Mouse (Mus musculus) cerebral cortex, adult 2 months (tissue): ENCODE measurements around the gene Ybx1.

Experiments
- WGBS: fragments of 180-500 bp; shearing (Covaris S2); methylation state at CpG from one replicate; pipeline ENCODE4 v1.1.7; 2018; 5-methylcytosine and 5-hydroxymethylcytosine counted together

Ybx1 gene

DNA sequence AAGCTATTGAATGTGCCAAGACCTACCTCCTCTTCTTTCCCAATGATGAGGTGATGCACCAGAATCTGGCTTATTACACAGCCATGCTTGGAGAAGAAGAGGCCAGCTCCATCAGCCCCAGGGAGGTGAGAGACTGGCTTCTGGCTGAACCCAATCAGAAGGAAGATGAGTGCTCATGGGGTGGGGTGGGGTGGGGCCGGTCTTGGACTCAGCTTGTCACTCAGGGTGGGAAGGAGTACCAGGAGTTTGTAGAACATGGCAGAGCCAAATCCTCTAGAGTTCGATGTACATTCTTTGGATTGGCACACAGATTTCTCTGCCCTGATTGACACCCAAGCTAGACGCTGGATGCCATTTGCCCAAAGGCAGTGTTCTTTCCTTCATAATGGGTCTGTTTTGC is 55.7 kb downstream of the Ybx1 start:
- 55% methylated on average over 3 of the region's 3 CpGs for WGBS

DNA sequence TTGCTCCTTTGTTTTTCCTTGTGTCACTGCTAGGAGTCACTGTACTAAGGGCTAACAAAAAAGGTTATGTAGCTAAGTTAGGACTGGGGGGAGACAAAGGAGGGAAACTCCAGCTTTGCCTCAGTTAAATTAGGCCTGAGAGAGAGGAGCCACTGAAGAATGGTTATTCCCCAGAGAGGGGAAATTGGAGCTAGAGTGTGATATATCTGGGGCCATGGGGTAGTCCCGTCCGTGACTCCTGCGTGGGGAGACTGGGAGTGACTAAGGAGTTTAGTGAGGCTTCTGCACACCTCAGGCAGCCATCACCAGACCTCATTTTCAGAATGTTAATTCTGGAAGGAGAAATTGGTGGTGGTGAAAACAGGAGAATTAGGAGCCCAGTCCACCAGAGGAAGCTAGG is 60.1 kb downstream of the Ybx1 start:
- 88% methylated on average over 3 of the region's 3 CpGs for WGBS

DNA sequence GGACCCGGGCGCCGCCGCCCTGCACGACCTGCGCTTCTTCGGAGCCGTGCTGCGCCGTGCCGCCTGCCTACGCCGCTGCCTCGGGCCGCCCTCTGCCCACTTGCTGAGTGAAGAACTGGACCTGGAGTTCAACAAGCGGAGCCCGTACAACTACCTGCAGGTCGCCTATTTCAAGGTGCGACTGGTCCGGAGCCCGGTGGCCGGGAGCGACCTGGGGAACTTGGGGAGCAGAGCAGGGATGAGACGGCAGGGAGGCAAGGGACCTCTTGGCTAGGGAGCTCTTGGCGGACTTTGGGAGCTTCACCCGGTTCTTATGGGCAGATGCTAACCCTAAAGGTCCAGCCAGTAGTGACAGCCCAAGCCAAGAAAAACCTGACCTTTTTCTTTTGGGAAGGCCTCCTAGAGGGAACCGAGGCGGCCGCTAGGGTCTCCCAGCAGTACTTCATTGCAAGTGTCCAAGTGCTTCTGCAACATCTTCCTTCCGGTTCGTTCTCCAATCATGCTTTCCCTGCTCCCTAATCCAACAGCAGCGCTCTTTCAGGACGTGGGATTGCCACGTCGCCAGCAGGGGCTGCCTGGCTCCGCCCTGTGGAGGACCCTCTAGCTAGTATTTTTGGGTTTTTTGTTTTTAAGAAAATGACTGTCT is 61.0 kb downstream of the Ybx1 start:
- WGBS, result under 1% methylated on average over 36 of the region's 36 CpGs

DNA sequence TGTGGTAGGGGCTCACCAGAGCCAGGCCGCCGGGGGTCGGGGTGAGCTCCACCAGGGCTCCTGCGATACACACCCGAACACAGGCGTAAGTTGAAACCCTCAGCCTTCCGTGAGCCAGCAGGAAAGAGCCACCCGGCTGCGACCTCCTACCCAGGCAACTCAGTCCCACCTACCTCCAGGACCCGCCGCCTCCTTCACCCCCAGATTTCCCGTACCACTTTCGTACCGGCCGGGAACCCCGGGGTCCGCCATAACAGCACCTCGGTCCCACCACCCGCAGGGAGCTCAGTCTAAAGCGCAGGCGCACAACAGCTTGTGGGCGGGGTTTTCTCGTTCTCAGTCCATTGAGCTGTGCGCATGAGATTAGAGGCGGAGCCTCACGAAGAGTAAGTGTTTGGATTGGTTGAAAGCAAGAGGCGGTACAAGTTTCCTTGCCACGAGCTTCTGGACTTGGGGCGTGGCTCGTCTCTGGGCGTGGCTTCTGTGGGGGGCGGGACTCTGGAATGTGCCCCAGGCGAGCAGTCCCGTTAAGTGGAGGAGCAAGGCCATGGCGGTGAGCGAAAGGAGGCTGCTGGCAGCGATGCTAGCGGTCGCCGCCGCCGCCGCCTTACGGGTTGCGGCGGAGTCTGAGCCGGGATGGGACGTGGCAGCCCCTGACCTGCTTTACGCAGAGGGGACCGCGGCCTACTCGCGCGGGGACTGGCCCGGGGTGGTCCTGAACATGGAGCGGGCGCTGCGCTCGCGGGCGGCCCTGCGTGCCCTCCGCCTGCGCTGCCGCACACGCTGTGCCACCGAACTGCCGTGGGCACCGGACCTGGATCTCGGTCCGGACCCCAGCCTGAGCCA is 61.8 kb downstream of the Ybx1 start, which contains the start of the genes AU022252 and P3h1:
AU022252 (minus strand) TSS at position 303 of the 846 bp plus-strand sequence.
P3h1 (plus strand) TSS at position 506 of the 846 bp plus-strand sequence.
- under 1% methylated on average over 71 of the region's 71 CpGs for WGBS
